Mouse (Mus musculus) ES-Bruce4 (cell line): ENCODE measurements around the gene Elp4. TPM values are rescaled to one million over a fixed set of nuclear protein-coding genes. Genes with fewer than 3 reads are reported as not detected.

Source experiments
- H3K27ac ChIP-seq: 2 replicates; pipeline ENCODE4 v1.5.1; 2012; ENCODE audit warnings: low read length, inconsistent platforms; ENCODE audit not compliant: insufficient read depth
- H3K27me3 ChIP-seq: 2 replicates; pipeline ENCODE4 v1.6.1; 2012; ENCODE audit warnings: mild to moderate bottlenecking, low read length, inconsistent platforms; ENCODE audit not compliant: control insufficient read depth, poor library complexity, insufficient read depth, severe bottlenecking
- H3K36me3 ChIP-seq: 2 replicates; pipeline ENCODE4 v1.6.1; 2012; ENCODE audit warnings: inconsistent platforms, mild to moderate bottlenecking, low read length, moderate library complexity; ENCODE audit not compliant: control insufficient read depth, poor library complexity, insufficient read depth, severe bottlenecking
- H3K4me1 ChIP-seq: one replicate; pipeline ENCODE4 v1.8.1; 2011; ENCODE audit warnings: low read length; ENCODE audit not compliant: control insufficient read depth, insufficient read depth
- H3K4me3 ChIP-seq: 2 replicates; pipeline ENCODE4 v1.5.1; 2011; ENCODE audit warnings: low read depth, mild to moderate bottlenecking, low read length
- H3K9ac ChIP-seq: 2 replicates; pipeline ENCODE4 v1.6.1; 2012; ENCODE audit warnings: low read depth, mild to moderate bottlenecking, inconsistent platforms; ENCODE audit not compliant: poor library complexity, severe bottlenecking
- H3K9me3 ChIP-seq: replicated peaks from 2 replicates; pipeline ENCODE4 v1.6.1; 2012; ENCODE audit warnings: mild to moderate bottlenecking, low read length, inconsistent platforms; ENCODE audit not compliant: control insufficient read depth, poor library complexity, insufficient read depth, severe bottlenecking
- CTCF ChIP-seq: IDR thresholded peaks from one replicate; pipeline ENCODE4 v1.8.1; 2011; ENCODE audit warnings: low read depth, low read length
- EP300 ChIP-seq: IDR thresholded peaks from 2 replicates; pipeline ENCODE4 v1.6.1; 2011; ENCODE audit warnings: low read depth, low read length; ENCODE audit not compliant: insufficient read depth
- POLR2A ChIP-seq: IDR thresholded peaks from one replicate; pipeline ENCODE4 v1.8.1; 2011; ENCODE audit warnings: low read length; ENCODE audit not compliant: insufficient read depth
- polyA plus RNA-seq: library from polyadenylated mRNA; stranded (reverse); fragments of >200 nt; gene quantifications from 2 replicates; pipeline ENCODE4 v1.2.4, GENCODE M21; 2011; ENCODE audit warnings: low read depth; ENCODE audit not compliant: missing spikeins, insufficient read depth, insufficient read length

Elp4 gene
- polyA plus RNA-seq, 1 experiment, result 20.5 TPM

DNA sequence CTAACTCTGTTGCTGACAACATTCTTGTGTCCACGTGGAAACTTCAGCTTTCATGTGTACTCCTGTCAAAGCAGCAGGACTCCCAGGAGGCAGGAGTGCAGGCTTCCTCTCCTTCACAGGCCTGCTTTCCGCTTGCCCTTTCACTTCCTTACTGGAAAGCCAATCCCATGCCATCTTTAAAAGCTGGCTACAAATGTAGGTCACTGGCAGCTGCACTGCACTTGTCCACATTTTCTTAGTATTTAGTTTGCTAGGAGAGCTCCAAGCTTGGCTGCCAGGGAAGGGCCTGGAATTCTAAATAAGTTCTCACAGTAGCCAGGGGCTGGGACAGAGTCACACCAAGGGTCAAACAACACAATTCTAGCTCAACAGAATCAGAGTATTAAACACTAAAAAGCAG is 49.6 kb downstream of the Elp4 start:
- H3K4me3 ChIP-seq, result no peak overlapping the region
- H3K9me3 ChIP-seq, result no peaks in the 10 kb centered on the region
- no peak for TF ChIP-seq EP300
- no peak for TF ChIP-seq POLR2A
- TF ChIP-seq CTCF, result no peak
- H3K36me3 ChIP-seq, result no peaks in the 10 kb centered on the region
- no peak overlapping the region for H3K9ac ChIP-seq
- no peak overlapping the region for H3K27ac ChIP-seq
- H3K27me3 ChIP-seq, result no peaks in the 10 kb centered on the region
- no peaks in the 10 kb centered on the region for H3K4me1 ChIP-seq

- Histone ChIP-seq H3K27ac (no peak overlapping the region), H3K9me3 (no peaks in the 10 kb centered on the region), H3K27me3 (no peaks in the 10 kb centered on the region), H3K4me3 (no peak overlapping the region), H3K9ac (no peak overlapping the region), H3K36me3 (no peaks in the 10 kb centered on the region), H3K4me1 (no peaks in the 10 kb centered on the region)
- TF ChIP-seq POLR2A (no peak), EP300 (no peak), CTCF (no peak)
Observed at GRCm38 (mm10) chr2:105852971-105853370, 51.4 kb downstream of the Elp4 start.

DNA sequence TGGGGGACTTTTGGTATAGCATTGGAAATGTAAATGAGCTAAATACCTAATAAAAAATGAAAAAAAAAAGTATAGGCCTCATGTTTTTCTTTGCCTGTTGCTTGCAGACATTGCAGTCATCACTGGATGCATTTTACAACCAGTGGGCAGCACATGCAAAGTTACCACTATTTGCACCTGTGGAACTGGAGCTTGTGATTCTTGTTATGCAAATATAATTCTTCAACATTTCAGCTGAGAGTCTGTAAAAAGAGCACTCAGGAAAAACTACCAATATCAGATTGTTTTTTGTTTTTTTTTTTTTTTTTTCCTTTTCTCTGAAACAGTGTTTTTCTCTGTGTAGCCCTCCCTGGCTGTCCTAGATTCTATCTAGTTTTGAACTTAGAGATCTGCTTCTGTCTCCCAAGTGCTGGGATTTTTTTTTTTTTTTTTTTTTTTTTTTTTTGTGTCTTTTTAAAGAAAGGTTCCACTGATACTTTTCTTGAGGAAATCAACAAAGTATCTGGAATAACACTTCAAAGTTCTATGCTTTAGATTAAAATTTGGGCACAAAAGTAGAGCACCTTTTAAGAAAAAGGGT is 52.6 kb downstream of the Elp4 start:
- no peaks in the 10 kb centered on the region for H3K36me3 ChIP-seq
- TF ChIP-seq CTCF (no peak), POLR2A (no peak), EP300 (no peak)
- H3K9me3 ChIP-seq, result no peaks in the 10 kb centered on the region
- no peaks in the 10 kb centered on the region for H3K4me1 ChIP-seq
- H3K27me3 ChIP-seq, result no peaks in the 10 kb centered on the region
- H3K4me3 ChIP-seq, result no peak overlapping the region
- H3K27ac ChIP-seq, result no peak overlapping the region
- no peak overlapping the region for H3K9ac ChIP-seq

DNA sequence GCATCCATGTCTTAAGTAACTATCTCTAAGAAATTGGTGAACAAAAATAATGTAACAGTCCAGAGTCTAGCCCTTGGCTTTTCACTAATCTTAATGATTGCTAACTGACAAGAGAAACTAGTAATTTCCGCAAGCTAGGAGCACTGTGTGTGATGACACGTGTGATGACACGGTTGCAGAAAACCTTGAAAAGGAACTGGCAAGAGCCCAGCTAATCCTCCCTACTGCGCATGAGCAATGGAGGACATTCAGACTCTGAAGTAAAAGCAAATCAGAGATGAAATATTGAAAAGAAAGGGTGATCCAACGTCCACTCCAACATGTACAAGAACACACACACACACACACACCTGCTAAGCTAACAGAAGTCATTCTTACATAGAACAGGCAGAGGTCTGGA is 61.2 kb downstream of the Elp4 start:
- no peak overlapping the region for H3K4me3 ChIP-seq
- H3K27ac ChIP-seq, result no peak overlapping the region
- no peaks in the 10 kb centered on the region for H3K27me3 ChIP-seq
- no peak overlapping the region for H3K9ac ChIP-seq
- no peaks in the 10 kb centered on the region for H3K4me1 ChIP-seq
- no peaks in the 10 kb centered on the region for H3K9me3 ChIP-seq
- H3K36me3 ChIP-seq, result no peaks in the 10 kb centered on the region
- no peak for TF ChIP-seq CTCF
- no peak for TF ChIP-seq EP300
- TF ChIP-seq POLR2A, result no peak

- no peaks in the 10 kb centered on the region for H3K36me3 ChIP-seq
- H3K27ac ChIP-seq, result no peak overlapping the region
- no peaks in the 10 kb centered on the region for H3K9me3 ChIP-seq
- H3K27me3 ChIP-seq, result no peaks in the 10 kb centered on the region
- no peak overlapping the region for H3K9ac ChIP-seq
- no peak for TF ChIP-seq EP300
- no peak for TF ChIP-seq CTCF
- TF ChIP-seq POLR2A, result no peak
- H3K4me3 ChIP-seq, result no peak overlapping the region
- H3K4me1 ChIP-seq, result no peaks in the 10 kb centered on the region
Observed at GRCm38 (mm10) chr2:105817965-105818364, 86.4 kb downstream of the Elp4 start.

GRCm38 (mm10) chr2:105815170-105815569 is 89.2 kb downstream of the Elp4 start:
- H3K36me3 ChIP-seq, result no peaks in the 10 kb centered on the region
- no peaks in the 10 kb centered on the region for H3K27me3 ChIP-seq
- no peaks in the 10 kb centered on the region for H3K4me1 ChIP-seq
- H3K27ac ChIP-seq, result no peak overlapping the region
- TF ChIP-seq POLR2A (no peak), CTCF (no peak), EP300 (no peak)
- H3K9ac ChIP-seq, result no peak overlapping the region
- no peaks in the 10 kb centered on the region for H3K9me3 ChIP-seq
- no peak overlapping the region for H3K4me3 ChIP-seq
